Mouse (Mus musculus) hindbrain, embryonic 14.5 days (tissue): Measurements from ENCODE around the gene Tnfrsf9. TPM values are rescaled to one million over a fixed set of nuclear protein-coding genes. Genes with fewer than 3 reads are reported as not detected.
"Not testable (repeated sequence)": the region's sequence is repeated elsewhere in the genome, so short reads cannot be mapped to it uniquely, and the experiment has no call there.

Source experiments
- ATAC-seq: fragments of 200-750 bp; cut with Nextera tagmentation; 2 replicates; pipeline ENCODE4 v1.8.0; 2017; ENCODE audit warnings: moderate number of reproducible peaks, mild to moderate bottlenecking, moderate TSS enrichment, moderate library complexity; ENCODE audit not compliant: low FRiP score
- DNase-seq: peaks from one replicate; pipeline ENCODE4 v3.0.0-alpha.2; 2015; ENCODE audit warnings: low spot score
- H3K27ac ChIP-seq: fragments of 300-500 bp; sonication (generic); 2 replicates; pipeline ENCODE4 v1.5.1; 2014; ENCODE audit warnings: mild to moderate bottlenecking, moderate library complexity
- H3K27me3 ChIP-seq: fragments of 300-500 bp; sonication (generic); 2 replicates; pipeline ENCODE4 v1.6.1; 2014; ENCODE audit warnings: mild to moderate bottlenecking, low read length, mixed read lengths; ENCODE audit not compliant: control insufficient read depth, insufficient read depth
- H3K36me3 ChIP-seq: fragments of 300-500 bp; sonication (generic); replicated peaks from 2 replicates; pipeline ENCODE4 v1.6.1; 2014; ENCODE audit not compliant: control insufficient read depth, insufficient read depth
- H3K4me1 ChIP-seq: fragments of 300-500 bp; sonication (generic); replicated peaks from 2 replicates; pipeline ENCODE4 v1.6.1; 2014; ENCODE audit warnings: antibody characterized with exemption, low read length, mixed read lengths; ENCODE audit not compliant: control insufficient read depth, insufficient read depth
- H3K4me2 ChIP-seq: fragments of 300-500 bp; sonication (generic); replicated peaks from 2 replicates; pipeline ENCODE4 v1.6.1; 2014; ENCODE audit warnings: mild to moderate bottlenecking, moderate library complexity
- H3K4me3 ChIP-seq: fragments of 300-500 bp; sonication (generic); replicated peaks from 2 replicates; pipeline ENCODE4 v1.5.1; 2014; ENCODE audit warnings: mild to moderate bottlenecking, low read length
- H3K9ac ChIP-seq: fragments of 300-500 bp; sonication (generic); 2 replicates; pipeline ENCODE4 v1.6.1; 2014
- H3K9me3 ChIP-seq: fragments of 300-500 bp; sonication (generic); 2 replicates; pipeline ENCODE4 v1.6.1; 2016; ENCODE audit warnings: low read length; ENCODE audit not compliant: control insufficient read depth
- WGBS: fragments of 180-500 bp; shearing (Covaris S2); extraction: QIAGEN DNeasy Blood & Tissue Kit; methylation state at CpG from one replicate; pipeline ENCODE4 v1.1.7; 2014; 5-methylcytosine and 5-hydroxymethylcytosine counted together
- polyA plus RNA-seq: library from polyadenylated mRNA; unstranded; fragments of >200 nt; fragmentation: Nextera tagmentation; extraction: Ambion mirVana; gene quantifications from 2 replicates; pipeline ENCODE4 v1.2.1, GENCODE M21; 2014

The Tnfrsf9 gene
- polyA plus RNA-seq, 1 experiment from 2014 or later = 0.25 TPM

GRCm38 (mm10) chr4:150872139-150872651 lies 42.2 kb upstream of the Tnfrsf9 start:
- H3K9me3 ChIP-seq = no peaks in the 10 kb centered on the region
- ATAC-seq = peak; percentile 64; the same call in 1 of the 2 replicates
- H3K4me1 ChIP-seq = peaks cover 16% of the 10 kb centered on the region
- H3K36me3 ChIP-seq = peaks cover 19% of the 10 kb centered on the region
- DNase-seq = no peak
- H3K9ac ChIP-seq = peak overlapping the region; percentile 20; the same call in 1 of the 2 replicates
- peak overlapping the region; percentile 59 for H3K27ac ChIP-seq
- 35% methylated on average over 9 of the region's 9 CpGs for WGBS
- no peaks in the 10 kb centered on the region for H3K27me3 ChIP-seq
- H3K4me2 ChIP-seq = no peak overlapping the region
- H3K4me3 ChIP-seq = no peak overlapping the region

- no peaks in the 10 kb centered on the region for H3K9me3 ChIP-seq
- H3K27ac ChIP-seq = 0 out of 2 replicates have a peak overlapping the region, but pooled peaks have one; percentile 59
- no peak overlapping the region for H3K4me3 ChIP-seq
- no peak overlapping the region for H3K4me2 ChIP-seq
- H3K4me1 ChIP-seq = peaks cover 16% of the 10 kb centered on the region
- H3K9ac ChIP-seq = no peak overlapping the region
- 87% methylated on average over 8 of the region's 8 CpGs for WGBS
- peaks cover 14% of the 10 kb centered on the region for H3K36me3 ChIP-seq
- no peaks in the 10 kb centered on the region for H3K27me3 ChIP-seq
- DNase-seq = no peak
- no peak for ATAC-seq
Measured at GRCm38 (mm10) chr4:150872681-150873080, 41.7 kb upstream of the Tnfrsf9 start.

- DNase-seq, H3K27me3 ChIP-seq, H3K9ac ChIP-seq, H3K36me3 ChIP-seq, H3K4me2 ChIP-seq, H3K4me3 ChIP-seq, H3K27ac ChIP-seq, ATAC-seq: not testable (repeated sequence)
- H3K4me1 ChIP-seq = peaks cover 16% of the 10 kb centered on the region
- 82% methylated on average over 4 of the region's 4 CpGs for WGBS
- peaks cover 12% of the 10 kb centered on the region for H3K9me3 ChIP-seq
Measured at GRCm38 (mm10) chr4:150874416-150874815, 39.9 kb upstream of the Tnfrsf9 start.

- Histone ChIP-seq H3K4me2 (no peak overlapping the region), H3K9me3 (peaks cover 22% of the 10 kb centered on the region), H3K4me3 (no peak overlapping the region), H3K4me1 (peaks cover 16% of the 10 kb centered on the region), H3K27ac (no peak overlapping the region), H3K36me3 (no peaks in the 10 kb centered on the region), H3K9ac (no peak overlapping the region), H3K27me3 (no peaks in the 10 kb centered on the region)
- WGBS = 91% methylated on average over 10 of the region's 10 CpGs
- ATAC-seq (no peak), DNase-seq (no peak)
Measured at GRCm38 (mm10) chr4:150875393-150875792, 39.0 kb upstream of the Tnfrsf9 start.

GRCm38 (mm10) chr4:150879631-150880030 lies 34.7 kb upstream of the Tnfrsf9 start:
- H3K27me3 ChIP-seq = no peaks in the 10 kb centered on the region
- no peak overlapping the region for H3K4me2 ChIP-seq
- WGBS = 96% methylated on average over 22 of the region's 22 CpGs
- no peak overlapping the region for H3K27ac ChIP-seq
- H3K9me3 ChIP-seq = peaks cover 24% of the 10 kb centered on the region
- ATAC-seq = no peak
- no peaks in the 10 kb centered on the region for H3K36me3 ChIP-seq
- no peak overlapping the region for H3K9ac ChIP-seq
- DNase-seq = no peak
- no peaks in the 10 kb centered on the region for H3K4me1 ChIP-seq
- no peak overlapping the region for H3K4me3 ChIP-seq

GRCm38 (mm10) chr4:150880364-150880763 lies 34.0 kb upstream of the Tnfrsf9 start:
- no peak overlapping the region for H3K27ac ChIP-seq
- DNase-seq = no peak
- no peaks in the 10 kb centered on the region for H3K4me1 ChIP-seq
- H3K27me3 ChIP-seq = no peaks in the 10 kb centered on the region
- no peak overlapping the region for H3K4me3 ChIP-seq
- 86% methylated on average over 5 of the region's 5 CpGs for WGBS
- H3K9me3 ChIP-seq = peaks cover 24% of the 10 kb centered on the region
- no peak for ATAC-seq
- H3K9ac ChIP-seq = no peak overlapping the region
- H3K36me3 ChIP-seq = no peaks in the 10 kb centered on the region
- H3K4me2 ChIP-seq = no peak overlapping the region

- ATAC-seq = no peak
- Histone ChIP-seq H3K27me3 (no peaks in the 10 kb centered on the region), H3K9me3 (peaks cover 24% of the 10 kb centered on the region), H3K36me3 (no peaks in the 10 kb centered on the region), H3K4me1 (no peaks in the 10 kb centered on the region), H3K27ac (no peak overlapping the region), H3K4me3 (no peak overlapping the region), H3K9ac (no peak overlapping the region), H3K4me2 (no peak overlapping the region)
- WGBS = 91% methylated on average over 5 of the region's 5 CpGs
- DNase-seq = no peak
Measured at GRCm38 (mm10) chr4:150882632-150883031, 31.7 kb upstream of the Tnfrsf9 start.

GRCm38 (mm10) chr4:150887903-150888302 lies 26.5 kb upstream of the Tnfrsf9 start:
- Histone ChIP-seq H3K4me2 (no peak overlapping the region), H3K36me3 (no peaks in the 10 kb centered on the region), H3K9me3 (no peaks in the 10 kb centered on the region), H3K27ac (no peak overlapping the region), H3K27me3 (no peaks in the 10 kb centered on the region), H3K4me1 (no peaks in the 10 kb centered on the region), H3K4me3 (no peak overlapping the region), H3K9ac (no peak overlapping the region)
- DNase-seq (no peak), ATAC-seq (no peak)
- 87% methylated on average over 5 of the region's 5 CpGs for WGBS

- Histone ChIP-seq H3K27ac (no peak overlapping the region), H3K9ac (no peak overlapping the region), H3K27me3 (no peaks in the 10 kb centered on the region), H3K36me3 (no peaks in the 10 kb centered on the region), H3K4me1 (no peaks in the 10 kb centered on the region), H3K9me3 (no peaks in the 10 kb centered on the region), H3K4me3 (no peak overlapping the region), H3K4me2 (no peak overlapping the region)
- 87% methylated on average over 4 of the region's 4 CpGs for WGBS
- DNase-seq (no peak), ATAC-seq (no peak)
Measured at GRCm38 (mm10) chr4:150888492-150888891, 25.9 kb upstream of the Tnfrsf9 start.
